Mouse (Mus musculus) ES-CJ7 (cell line): ENCODE data around the gene Cage1.
A peak's percentile ranks its signal among the peaks of the same experiment; 100 is the strongest.

Source experiments
- DNase-seq: peaks from one replicate; pipeline ENCODE4 v3.0.0; 2011; ENCODE audit warnings: low read depth, low spot score

Cage1 gene

DNA sequence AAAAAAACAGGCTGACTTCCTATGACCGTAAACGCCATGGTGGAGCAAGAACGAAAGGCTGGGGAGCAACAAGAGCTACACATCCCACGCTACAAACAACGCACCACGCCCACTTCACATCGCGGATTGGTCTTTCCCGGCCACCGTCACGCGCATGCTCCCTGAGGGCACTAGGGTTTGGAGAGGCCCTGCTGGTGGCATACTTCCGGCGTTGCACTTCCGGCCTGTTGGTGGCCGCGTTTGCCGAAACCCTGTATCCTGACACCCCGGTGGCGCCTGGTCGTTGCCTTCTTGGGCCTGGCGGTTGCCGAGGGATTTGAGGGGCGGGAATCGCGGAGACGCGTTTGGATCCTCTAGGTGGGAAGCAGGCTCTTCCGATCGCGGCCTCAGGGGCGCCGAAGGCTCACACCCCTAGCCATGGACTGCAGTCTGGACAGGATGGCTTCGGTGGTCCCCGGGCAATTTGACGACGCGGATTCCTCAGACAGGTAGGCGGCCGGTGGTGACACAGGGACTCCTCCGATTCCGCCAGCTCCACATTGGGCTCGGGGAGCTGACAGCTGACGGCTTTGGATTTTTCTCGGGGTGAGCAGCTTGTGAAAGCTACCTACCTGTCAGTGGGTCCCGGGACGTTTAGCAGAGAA lies at the start of gene Cage1:
Gene Cage1, minus strand, starts transcription at position 26 of the 644 bp plus-strand sequence.
- DNase-seq: peak; percentile 98

DNA sequence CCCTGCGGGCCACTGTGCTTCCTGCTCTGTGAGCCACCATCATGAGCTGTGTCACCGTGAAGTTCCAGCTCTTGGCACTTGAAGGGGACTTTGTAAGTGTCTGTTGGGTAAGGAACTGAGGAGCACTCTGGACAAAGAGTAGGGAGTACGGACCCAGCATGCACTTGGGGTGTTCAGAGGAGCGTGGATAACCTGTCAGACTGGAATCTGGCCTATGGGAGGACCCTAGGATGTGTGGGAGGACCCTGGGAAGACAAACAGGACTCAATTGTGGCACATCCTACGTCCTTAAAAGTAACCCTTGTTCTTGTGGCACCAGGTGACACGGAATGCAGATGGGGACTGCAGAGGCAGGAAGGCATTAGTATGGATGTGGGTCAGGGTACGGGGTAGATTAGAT lies 44.3 kb upstream of the Cage1 start:
- peak; percentile 39 for DNase-seq

DNA sequence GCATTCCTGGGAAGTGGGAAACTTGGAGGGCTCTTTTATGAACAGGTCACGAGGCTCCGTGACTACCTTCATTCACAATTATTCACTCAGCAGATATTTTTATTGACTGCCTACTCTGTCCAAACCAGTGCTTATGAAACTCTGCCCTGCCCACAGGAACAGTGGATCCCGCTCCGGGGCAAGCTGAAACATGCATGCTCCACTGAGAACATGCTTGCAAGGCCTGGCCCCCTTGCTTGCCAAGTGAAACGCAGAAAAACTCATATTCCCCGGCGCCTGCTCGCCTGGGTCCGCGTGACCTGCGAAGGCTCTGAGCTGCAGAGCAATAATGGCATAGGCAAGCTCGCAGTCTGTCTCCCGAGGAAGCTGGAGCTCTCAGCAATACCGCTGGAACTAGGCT lies 43.9 kb upstream of the Cage1 start:
- DNase-seq: peak; percentile 17

DNA sequence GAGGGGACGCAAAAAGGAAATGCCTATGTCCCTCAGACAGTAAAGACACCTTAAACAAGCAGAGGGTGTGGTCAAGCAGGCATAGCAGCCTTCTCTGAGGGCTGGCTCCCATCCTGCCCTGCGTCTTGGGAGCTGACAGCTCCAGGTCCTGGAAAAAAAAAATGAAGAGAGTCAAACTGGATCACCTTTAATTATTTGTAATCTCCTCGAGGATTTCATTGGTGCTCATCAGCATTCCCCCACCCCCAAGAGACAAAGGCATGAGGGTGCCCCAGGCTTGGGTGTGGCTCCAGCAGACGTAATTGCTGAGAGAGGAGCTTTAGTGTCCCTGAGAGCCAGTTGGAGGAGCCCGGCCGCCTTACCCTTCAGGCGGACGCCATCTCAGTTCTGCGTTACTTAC lies 43.1 kb upstream of the Cage1 start:
- peak; percentile 90 for DNase-seq

DNA sequence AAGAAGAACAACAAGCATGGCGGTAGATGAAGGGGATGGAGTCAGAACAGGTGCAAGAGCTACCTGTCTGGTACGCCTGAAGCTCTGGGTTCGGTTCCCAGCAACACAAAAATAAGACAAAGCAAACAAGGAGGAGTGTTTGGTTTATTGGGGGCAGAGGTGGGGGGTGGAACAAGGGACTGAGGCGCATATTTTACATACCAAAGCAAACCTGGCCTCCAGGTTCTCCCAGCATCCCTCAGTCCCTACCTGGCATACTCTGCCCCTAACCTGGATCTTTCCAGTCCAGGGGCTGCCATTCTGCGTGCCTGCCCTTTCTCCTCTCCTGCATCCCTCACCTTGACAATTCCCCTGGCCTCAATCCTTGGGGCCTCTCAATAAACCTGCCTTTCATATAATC lies 42.5 kb upstream of the Cage1 start:
- peak; percentile 37 for DNase-seq

DNA sequence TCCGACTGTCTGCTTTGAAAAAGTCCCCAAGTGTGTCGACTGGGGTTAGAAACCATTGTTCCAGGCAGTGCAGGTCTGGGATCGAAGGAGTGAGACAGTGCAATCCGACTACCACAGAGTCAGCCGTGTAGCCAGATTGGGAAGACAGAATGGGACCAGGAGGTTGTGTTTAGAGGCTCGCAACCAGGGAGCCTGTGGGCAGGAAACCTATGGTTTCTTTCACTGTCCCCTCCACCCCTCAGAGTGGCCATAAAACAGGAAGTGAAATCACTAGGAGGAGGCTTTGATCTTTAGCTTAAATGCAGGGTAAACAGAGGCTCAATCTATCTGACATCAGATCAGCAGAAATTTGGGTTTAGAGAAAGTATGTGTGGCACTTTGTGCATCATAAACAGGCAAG lies 42.0 kb upstream of the Cage1 start:
- peak; percentile 16 for DNase-seq

DNA sequence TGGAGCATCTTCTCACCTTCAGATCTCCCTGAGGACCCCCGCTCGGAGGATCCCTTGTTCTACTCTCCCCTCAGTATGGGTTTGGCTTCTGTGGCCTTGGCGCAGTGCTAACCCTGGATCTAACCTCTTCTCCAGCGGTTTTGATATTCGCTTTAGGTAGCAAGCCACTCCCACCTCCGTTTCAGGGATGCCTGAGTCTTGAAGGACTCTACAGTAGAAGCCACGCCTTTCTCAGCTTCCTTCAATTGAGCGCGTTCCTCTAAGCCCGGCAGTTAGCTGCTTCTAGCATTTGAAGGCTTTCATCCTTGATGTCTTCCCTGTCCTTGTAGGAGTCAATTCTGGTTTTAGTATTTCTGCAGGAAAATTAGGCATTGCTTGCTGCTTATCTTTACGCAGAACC lies 40.2 kb upstream of the Cage1 start:
- DNase-seq: peak; percentile 86

DNA sequence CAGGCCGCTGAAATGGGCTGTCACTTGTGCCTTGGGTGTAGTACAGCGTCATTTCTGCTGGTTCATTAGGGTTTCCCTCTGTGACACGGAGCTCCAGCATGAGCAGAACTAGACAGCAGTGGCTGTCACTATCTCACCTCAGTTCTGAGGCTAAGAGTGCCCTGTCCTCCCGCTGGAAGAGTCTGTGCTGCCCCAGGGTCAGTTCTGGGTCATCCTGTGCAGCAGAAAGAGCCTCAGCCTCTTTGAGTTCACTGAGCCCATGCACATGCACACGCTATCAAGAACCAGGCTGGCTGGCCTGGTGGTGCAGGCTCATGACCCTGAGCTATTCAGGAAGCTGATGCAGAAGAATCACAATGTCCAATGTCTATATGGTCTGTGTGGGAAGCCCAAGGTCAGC lies 37.5 kb upstream of the Cage1 start:
- no peak for DNase-seq

DNA sequence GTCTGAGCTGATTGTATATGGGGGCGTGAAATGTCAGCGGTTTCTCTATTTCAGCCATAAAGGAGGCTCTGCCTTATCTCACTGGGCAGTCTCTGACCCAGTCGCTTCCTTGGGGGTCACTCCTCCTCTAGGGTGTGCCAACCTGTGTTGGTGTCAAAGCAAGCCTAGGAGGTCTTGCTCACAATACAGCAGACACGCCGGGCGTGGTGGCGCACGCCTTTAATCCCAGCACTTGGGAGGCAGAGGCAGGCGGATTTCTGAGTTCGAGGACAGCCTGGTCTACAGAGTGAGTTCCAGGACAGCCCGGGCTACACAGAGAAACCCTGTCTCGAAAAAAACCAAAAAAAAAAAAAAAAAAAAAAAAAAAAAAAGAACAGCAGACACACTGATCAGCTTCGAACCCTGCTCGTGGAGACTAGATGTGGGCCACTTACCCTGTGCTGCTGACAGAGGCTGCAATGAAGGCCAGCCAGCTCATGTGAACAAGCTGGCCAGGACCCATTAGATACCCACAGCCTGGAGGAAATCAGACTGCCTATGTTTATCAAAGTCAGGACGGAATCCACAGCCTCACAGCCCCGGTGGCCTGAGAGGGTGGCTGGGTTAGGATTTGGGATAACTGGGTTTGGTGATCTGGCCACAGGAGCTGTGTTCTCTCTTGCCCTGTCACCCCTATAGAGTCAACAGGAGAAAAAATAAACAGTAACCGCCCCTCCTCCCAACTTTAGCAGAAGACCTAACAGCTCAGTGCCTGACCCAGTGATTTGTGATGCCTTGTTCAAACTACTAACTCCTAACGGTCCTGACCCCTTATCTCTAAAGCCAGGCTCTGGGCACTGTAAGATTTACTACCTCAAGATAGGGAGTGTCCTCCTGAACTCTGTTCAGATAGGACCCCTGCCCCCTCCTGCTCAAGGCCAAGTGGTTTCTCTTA lies 36.8 kb upstream of the Cage1 start:
- no peak for DNase-seq

DNA sequence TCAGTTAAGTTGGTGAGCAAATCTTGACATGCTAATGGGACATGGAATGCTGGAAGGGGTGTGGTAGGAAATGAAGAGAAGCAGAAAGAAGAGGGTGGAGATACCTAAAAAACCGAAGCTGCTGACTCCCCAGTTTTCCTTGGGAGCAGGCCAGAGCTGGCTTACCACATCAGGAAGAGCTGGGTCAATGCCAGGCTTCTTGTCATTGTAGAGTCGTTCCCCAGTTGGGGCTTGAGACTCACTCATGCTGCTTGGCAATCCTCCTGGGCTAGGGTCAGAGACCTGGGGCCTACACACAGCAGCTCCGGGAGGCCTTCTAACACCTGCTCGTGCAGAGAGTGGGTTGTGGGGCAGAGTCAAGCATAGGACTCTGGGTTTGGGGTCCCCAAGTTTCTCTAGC lies 34.1 kb upstream of the Cage1 start:
- DNase-seq: no peak

DNA sequence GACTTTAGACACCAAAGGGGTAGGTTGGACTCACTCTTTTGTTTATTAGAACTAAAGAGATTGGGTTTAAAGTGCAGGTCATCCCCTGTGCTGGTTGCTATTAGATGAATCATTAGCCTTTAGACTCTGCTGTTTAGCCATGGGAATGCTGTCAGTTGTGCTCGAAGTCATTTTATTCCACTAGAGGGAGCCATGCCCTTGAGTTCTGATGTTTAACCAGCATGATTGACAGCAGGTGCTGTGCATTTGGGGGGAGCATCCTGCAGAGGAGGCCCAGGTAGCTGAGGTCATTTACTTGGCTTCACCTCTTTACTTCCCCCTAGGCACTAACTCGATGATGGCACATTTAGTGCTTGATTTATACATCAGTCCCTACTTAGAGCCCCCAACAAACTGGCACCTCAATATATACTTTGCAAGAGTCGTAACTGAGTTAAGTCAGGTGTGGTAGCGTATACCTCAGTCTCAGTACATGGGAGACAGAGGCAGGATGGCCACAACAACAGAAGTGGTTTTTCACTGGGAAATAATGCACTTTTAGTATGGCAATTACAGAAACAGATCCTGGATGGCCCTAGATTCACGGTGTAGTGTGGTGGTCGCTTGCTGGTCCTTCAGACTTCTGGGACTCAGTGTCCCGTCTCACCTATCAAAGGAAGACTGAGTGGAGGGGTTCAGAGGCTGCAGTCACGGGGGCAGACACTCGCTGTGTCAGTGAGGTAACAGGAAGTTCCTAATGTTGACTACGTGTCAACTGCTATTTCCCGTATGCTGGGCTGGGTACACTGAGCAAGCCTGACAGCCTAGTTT lies 28.2 kb upstream of the Cage1 start:
- DNase-seq: peak; percentile 87

DNA sequence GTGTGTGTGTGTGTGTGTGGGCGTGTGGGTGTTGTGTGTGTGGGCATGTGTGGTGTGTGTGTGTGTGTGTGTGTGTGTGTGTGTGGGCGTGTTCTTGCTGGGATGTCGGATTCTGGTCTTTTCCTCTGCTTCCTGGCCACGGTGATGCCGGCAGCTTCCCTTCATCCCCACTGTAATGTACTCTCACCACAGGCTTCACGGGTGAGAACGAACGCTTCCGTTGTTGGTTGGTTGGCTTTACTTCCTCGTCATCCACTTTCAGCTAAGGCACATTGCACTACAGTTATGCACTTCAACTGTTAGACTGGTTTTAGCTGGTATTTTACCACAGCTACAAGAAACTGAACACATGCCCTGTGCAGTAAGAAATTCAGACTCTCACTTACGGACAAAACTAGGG lies 25.8 kb upstream of the Cage1 start:
- no peak for DNase-seq

DNA sequence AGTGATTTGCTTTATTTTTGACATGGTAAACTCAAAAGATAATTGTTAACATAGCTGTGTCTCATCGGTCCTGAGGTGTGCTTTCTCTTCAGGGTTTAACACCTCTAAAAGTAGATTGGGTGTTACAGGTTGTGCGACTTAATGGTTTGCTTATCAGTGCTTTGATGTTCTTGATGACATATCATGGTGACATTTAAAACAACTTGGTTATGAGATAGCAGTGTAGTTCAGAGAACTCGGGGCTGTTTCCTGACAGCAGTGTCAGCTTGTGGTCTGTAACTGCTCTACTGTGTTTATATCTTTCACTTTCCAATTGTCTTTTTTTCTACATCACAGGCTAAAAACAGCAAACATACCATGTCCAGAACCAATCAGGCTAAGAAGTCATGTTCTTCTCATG lies 13.0 kb upstream of the Cage1 start:
- DNase-seq: no peak

DNA sequence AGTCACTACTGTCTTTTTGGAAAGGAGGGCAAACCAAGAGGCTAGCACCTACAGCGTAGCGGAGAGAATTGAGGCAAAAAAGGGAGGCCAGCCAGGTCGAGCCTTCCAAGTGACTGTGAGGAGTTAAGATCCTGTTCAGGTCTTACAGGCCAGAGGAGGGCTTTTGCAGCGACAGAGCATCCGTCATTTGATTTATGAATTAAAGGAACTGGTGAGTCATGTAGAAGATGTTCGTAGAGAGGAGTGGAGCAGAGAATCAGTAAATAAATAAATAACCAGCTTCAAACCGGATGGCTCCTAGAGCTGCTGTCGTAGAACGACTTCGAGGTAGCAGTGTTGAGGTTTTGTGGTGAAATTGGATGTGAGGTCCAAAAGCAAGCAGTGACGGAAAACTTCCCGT lies 942 bp upstream of the Cage1 start:
- no peak for DNase-seq

DNA sequence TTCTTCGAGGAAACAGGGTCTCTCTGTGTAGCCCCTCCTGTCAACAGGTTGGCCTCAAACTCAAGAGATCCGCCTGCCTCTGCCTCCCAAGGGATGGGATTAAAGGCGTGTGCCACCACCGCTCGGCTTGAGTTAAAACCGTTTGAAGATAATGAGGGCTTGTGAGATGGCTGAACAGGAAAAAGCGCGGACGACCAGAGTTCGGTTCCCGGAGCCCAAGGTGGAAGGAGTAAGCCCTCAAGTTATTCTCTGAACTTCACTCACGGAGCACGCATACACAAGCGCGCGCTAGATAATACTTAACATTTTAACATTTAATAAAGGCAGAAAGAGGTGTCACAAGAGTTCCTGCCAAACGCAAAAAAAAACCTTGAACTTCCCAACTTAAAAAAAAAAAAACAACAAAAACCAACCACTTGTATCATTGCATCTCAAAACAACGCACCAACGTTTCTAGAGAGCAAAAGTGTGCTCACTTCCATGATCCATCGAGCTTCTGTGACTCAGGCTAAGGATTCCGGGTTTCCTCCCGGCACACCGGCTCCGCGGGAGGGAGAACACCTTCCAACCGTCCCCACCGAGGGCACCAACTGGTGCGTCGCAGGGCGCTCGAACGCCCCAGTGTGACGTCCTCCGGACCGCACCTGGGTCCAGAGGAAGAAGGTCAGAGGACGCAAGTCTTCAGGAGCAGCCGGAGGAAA lies 376 bp downstream of the Cage1 start, which contains the start of gene Riok1:
Gene Riok1, plus strand, starts transcription at position 653 of the 701 bp plus-strand sequence.
- DNase-seq: peak; percentile 18

DNA sequence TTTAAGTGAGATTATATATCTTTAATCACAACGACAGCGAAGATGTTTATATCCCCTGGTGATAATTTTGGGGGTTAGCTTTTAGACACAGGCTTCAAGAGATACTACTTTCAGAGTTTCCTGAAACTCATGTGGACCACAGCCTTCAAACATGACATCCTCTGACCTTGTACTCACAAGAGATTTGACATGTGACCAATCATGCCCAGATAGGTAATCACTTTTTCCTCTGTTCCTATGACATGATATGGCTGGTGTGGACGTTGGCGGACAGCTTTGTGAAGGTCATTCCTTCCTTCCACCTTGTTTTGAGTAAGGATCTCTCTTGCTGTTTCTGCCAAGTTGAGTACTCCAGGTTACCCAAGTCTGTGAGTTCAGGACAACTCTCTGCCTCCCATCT lies 8.5 kb downstream of the Cage1 start:
- no peak for DNase-seq

DNA sequence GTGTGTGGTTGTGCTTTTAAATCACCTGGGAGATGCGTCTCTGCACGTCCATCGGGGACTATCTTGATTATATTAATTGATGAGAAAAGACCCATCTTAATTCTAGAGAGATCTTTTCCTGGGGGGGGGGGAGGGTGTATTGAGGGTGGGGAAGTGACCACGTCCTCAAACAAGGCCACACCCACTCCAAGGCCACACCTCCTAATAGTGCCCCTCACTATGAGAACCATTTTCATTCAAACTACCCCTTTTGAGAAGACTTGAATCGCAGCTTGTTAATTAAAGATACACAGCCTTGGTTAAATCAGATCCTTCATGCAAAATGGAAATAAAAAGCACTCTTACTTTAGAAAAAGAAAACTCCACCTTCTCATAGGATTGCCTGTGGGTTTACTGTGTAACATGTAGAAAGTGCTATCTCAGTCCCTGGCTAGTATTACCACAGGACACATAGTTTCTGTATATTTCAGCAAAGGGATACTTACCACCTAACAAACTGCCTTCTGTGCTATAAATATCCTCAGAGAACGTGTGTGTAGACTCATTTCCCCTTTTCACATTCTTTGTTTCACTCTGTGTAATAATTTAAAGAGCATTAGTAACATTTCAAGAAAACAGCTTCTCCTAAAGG lies 9.1 kb downstream of the Cage1 start:
- no peak for DNase-seq

DNA sequence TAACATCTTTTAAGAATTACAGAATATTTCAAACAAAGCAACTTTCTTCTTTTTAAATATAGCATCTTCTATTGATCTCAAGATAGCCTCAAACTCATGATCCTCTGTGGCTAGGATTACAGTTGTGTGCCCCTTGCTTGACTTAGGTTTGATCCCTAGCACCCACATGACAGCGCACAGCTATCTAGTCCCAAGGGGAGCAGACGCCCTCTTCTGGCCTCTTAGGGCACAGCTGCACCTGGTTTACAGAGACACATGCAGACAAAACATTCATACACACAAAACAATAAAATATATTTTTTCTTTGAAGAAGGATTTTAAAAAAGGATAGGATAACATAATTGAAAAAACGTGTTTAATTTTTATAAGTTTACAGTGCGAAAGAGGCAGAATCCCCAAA lies 11.0 kb downstream of the Cage1 start:
- DNase-seq: peak; percentile 41

DNA sequence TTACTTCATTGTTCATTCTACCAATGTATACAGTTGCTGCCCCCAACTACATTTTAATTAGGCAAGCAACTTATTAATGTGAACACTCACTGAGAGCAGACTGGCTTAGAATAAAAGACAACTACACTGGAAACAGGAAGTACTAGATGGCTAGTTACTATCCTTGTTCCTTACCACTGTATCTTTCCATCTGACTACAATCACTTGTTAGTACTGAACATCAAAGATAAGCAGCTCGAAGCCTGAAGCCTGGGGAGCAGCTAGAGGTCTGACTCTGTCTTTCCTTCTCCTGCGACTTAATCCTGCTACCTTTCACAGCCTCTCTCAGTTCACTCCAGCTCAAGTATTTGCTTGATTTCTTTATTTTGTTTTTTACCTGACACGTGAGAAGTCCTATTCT lies 18.1 kb downstream of the Cage1 start:
- DNase-seq: no peak

DNA sequence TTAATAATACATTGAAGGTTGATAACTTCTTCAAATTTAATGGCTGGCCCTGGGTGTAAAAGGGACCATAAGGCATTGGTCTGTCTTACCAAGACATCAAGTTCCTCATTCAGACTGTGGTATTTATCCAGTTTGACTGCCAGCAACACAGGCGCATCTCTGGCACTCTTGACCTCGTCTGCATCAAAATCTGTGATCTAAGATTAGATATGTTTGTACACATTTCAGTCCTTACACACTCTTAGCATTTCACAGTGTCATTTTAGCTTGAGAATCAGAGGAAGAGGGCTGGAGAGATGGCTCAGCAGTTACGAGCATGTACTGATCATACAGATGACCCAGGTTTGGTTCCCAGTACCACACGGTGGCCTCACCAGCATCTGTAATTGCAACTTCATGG lies 21.3 kb downstream of the Cage1 start:
- DNase-seq: no peak

DNA sequence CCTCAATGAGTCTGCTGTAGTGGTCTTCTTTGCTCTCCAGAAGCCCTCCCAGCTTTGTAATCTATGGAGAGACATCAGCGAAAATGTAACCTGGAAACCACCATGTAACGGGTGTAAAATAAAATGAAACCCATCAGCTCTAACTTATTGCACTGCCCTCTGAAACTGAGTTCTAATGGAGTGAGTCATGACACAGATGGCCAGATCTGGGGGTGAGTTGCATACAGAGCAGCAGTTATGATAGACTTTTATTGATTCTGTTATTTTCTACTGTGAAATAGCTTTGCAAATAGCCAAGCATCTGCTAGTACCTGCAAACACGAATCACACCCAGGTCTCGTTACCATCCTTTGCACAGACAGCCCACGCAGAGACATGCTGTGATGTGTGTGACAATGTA lies 24.4 kb downstream of the Cage1 start:
- no peak for DNase-seq
